Mouse (Mus musculus) cerebellum, adult 2 months (tissue): ENCODE measurements around the gene Eef1a2.

Experiments used
- CTCF ChIP-seq: fragments of 200-500 bp; IDR thresholded peaks from 2 replicates; pipeline ENCODE4 v1.5.1; 2011; ENCODE audit warnings: low read depth, mild to moderate bottlenecking, control low read depth, low read length, moderate library complexity, borderline replicate concordance; ENCODE audit not compliant: insufficient read depth
- POLR2A ChIP-seq: fragments of 200-500 bp; IDR thresholded peaks from 2 replicates; pipeline ENCODE4 v1.6.1; 2011; ENCODE audit warnings: low read length, control low read depth, borderline replicate concordance; ENCODE audit not compliant: insufficient read depth

- TF ChIP-seq CTCF, result no peak
- no peak for TF ChIP-seq POLR2A
Observed at GRCm38 (mm10) chr2:181125726-181126455, 30.9 kb downstream of the Eef1a2 start.
